Mouse (Mus musculus) MEL (cell line): ENCODE measurements at regions not wholly inside any gene's neighbourhood (a gene's known extent, or its start where the extent isn't known, plus 50 kb on each side); places are given as distances from the start of the nearest gene placed in this dataset.

Source experiments
- DNase-seq: peaks from one replicate; pipeline ENCODE4 v3.0.0; 2011; ENCODE audit warnings: low read depth, low spot score
- H3K27ac ChIP-seq: 2 replicates; pipeline ENCODE4 v1.5.1; 2012; ENCODE audit warnings: low read depth, mild to moderate bottlenecking, control low read depth, low read length, moderate library complexity; ENCODE audit not compliant: control insufficient read depth
- H3K27me3 ChIP-seq, 2 experiments: fragments of 150-350 bp in 1 of 2; sonication (generic) in 1 of 2; 2 replicates each; pipeline ENCODE4 v1.6.1; 2012; ENCODE audit warnings: low read length in 2 of 2, mild to moderate bottlenecking in 2 of 2, improper control_type of control experiment in 1 of 2, moderate library complexity in 1 of 2; ENCODE audit not compliant: insufficient read depth in 2 of 2, control insufficient read depth in 1 of 2
- H3K36me3 ChIP-seq, 2 experiments: 2 replicates each; pipeline ENCODE4 v1.6.1; 2012 to 2014; ENCODE audit warnings: low read length in 2 of 2, improper control_type of control experiment in 1 of 2, inconsistent platforms in 1 of 2, mild to moderate bottlenecking in 1 of 2; ENCODE audit not compliant: insufficient read depth in 2 of 2, control insufficient read depth in 1 of 2
- H3K4me1 ChIP-seq, 2 experiments: fragments of 150-350 bp in 1 of 2; sonication (generic) in 1 of 2; 2 replicates each; pipeline ENCODE4 v1.6.1; 2012; ENCODE audit warnings: low read length in 2 of 2, improper control_type of control experiment in 1 of 2, mild to moderate bottlenecking in 1 of 2; ENCODE audit not compliant: insufficient read depth in 2 of 2, control insufficient read depth in 1 of 2
- H3K4me3 ChIP-seq, 2 experiments: fragments of 150-350 bp in 1 of 2; sonication (generic) in 1 of 2; 2 replicates each; pipeline ENCODE4 v1.5.1; 2012; ENCODE audit warnings: low read depth in 2 of 2, low read length in 2 of 2, mild to moderate bottlenecking in 2 of 2, moderate library complexity in 2 of 2, control low read depth in 1 of 2, improper control_type of control experiment in 1 of 2; ENCODE audit not compliant: control insufficient read depth in 1 of 2, insufficient read depth in 1 of 2
- H3K79me2 ChIP-seq: 2 replicates; pipeline ENCODE4 v1.6.1; 2012; ENCODE audit warnings: mild to moderate bottlenecking, low read length, moderate library complexity; ENCODE audit not compliant: control insufficient read depth, poor library complexity, insufficient read depth
- H3K9ac ChIP-seq: 2 replicates; pipeline ENCODE4 v1.6.1; 2012; ENCODE audit warnings: low read depth, mild to moderate bottlenecking, control low read depth, low read length, moderate library complexity; ENCODE audit not compliant: control insufficient read depth, poor library complexity, severe bottlenecking
- H3K9me3 ChIP-seq: fragments of 150-350 bp; sonication (generic); replicated peaks from 2 replicates; pipeline ENCODE4 v1.6.1; 2012; ENCODE audit warnings: mild to moderate bottlenecking, low read length, improper control_type of control experiment, moderate library complexity; ENCODE audit not compliant: insufficient read depth
- CHD1 ChIP-seq: IDR thresholded peaks from 2 replicates; pipeline ENCODE4 v1.6.1; 2012; ENCODE audit warnings: low read depth, mild to moderate bottlenecking, inconsistent platforms, low read length, improper control_type of control experiment
- CHD2 ChIP-seq: IDR thresholded peaks from 2 replicates; pipeline ENCODE4 v1.6.1; 2011; ENCODE audit warnings: low read length, improper control_type of control experiment
- E2F4 ChIP-seq: IDR thresholded peaks from 2 replicates; pipeline ENCODE4 v1.6.1; 2011; ENCODE audit warnings: low read depth, low read length, improper control_type of control experiment, borderline replicate concordance
- ETS1 ChIP-seq: IDR thresholded peaks from 2 replicates; pipeline ENCODE4 v1.6.1; 2012; ENCODE audit warnings: low read depth, mild to moderate bottlenecking, inconsistent platforms, low read length, improper control_type of control experiment, moderate library complexity
- GATA1 ChIP-seq: IDR thresholded peaks from 2 replicates; pipeline ENCODE4 v1.6.1; 2011; ENCODE audit warnings: low read depth, low read length, improper control_type of control experiment
- HCFC1 ChIP-seq: IDR thresholded peaks from 2 replicates; pipeline ENCODE4 v1.6.1; 2012; ENCODE audit warnings: low read depth, mild to moderate bottlenecking, inconsistent platforms, low read length, improper control_type of control experiment, moderate library complexity
- JUND ChIP-seq: IDR thresholded peaks from 2 replicates; pipeline ENCODE4 v1.6.1; 2011; ENCODE audit warnings: low read depth, mild to moderate bottlenecking, improper control_type of control experiment, low read length
- KAT2A ChIP-seq: conservative IDR thresholded peaks from 2 replicates; pipeline ENCODE4 v1.6.1; 2012; ENCODE audit warnings: low read depth, low read length, improper control_type of control experiment, inconsistent platforms
- MAFK ChIP-seq: IDR thresholded peaks from 2 replicates; pipeline ENCODE4 v1.6.1; 2011; ENCODE audit warnings: low read depth, mild to moderate bottlenecking, low read length, improper control_type of control experiment, borderline replicate concordance
- MAX ChIP-seq: IDR thresholded peaks from 2 replicates; pipeline ENCODE4 v1.6.1; 2011; ENCODE audit warnings: low read length, improper control_type of control experiment
- MEF2A ChIP-seq: IDR thresholded peaks from 2 replicates; pipeline ENCODE4 v1.6.1; 2014; ENCODE audit warnings: low read depth, mild to moderate bottlenecking, inconsistent platforms, low read length, improper control_type of control experiment; ENCODE audit not compliant: poor library complexity, insufficient replicate concordance, severe bottlenecking; ENCODE audit errors: extremely low read depth
- MYB ChIP-seq: IDR thresholded peaks from 2 replicates; pipeline ENCODE4 v1.6.1; 2011; ENCODE audit warnings: mild to moderate bottlenecking, low read depth, low read length, improper control_type of control experiment
- POLR2AphosphoS2 ChIP-seq: IDR thresholded peaks from 2 replicates; pipeline ENCODE4 v1.6.1; 2011; ENCODE audit warnings: low read length, improper control_type of control experiment
- RAD21 ChIP-seq: IDR thresholded peaks from 2 replicates; pipeline ENCODE4 v1.6.1; 2011; ENCODE audit warnings: mild to moderate bottlenecking, low read depth, low read length, improper control_type of control experiment
- RCOR1 ChIP-seq: IDR thresholded peaks from 2 replicates; pipeline ENCODE4 v1.6.1; 2012; ENCODE audit warnings: low read depth, mild to moderate bottlenecking, inconsistent platforms, low read length, improper control_type of control experiment
- SIN3A ChIP-seq: IDR thresholded peaks from 2 replicates; pipeline ENCODE4 v1.6.1; 2012; ENCODE audit warnings: low read length, improper control_type of control experiment, inconsistent platforms
- SMC3 ChIP-seq: IDR thresholded peaks from 2 replicates; pipeline ENCODE4 v1.6.1; 2011; ENCODE audit warnings: low read depth, low read length, improper control_type of control experiment
- TBP ChIP-seq: IDR thresholded peaks from 2 replicates; pipeline ENCODE4 v1.8.0; 2011; ENCODE audit warnings: low read depth, low read length, improper control_type of control experiment
- TCF12 ChIP-seq: IDR thresholded peaks from 2 replicates; pipeline ENCODE4 v1.6.1; 2014; ENCODE audit warnings: low read depth, mild to moderate bottlenecking, inconsistent platforms, low read length, improper control_type of control experiment, moderate library complexity
- ZC3H11A ChIP-seq: IDR thresholded peaks from 2 replicates; pipeline ENCODE4 v1.6.1; 2012; ENCODE audit warnings: low read depth, mild to moderate bottlenecking, inconsistent platforms, low read length, improper control_type of control experiment
- ZMIZ1 ChIP-seq: IDR thresholded peaks from 2 replicates; pipeline ENCODE4 v1.6.1; 2012; ENCODE audit warnings: low read depth, mild to moderate bottlenecking, inconsistent platforms, low read length, improper control_type of control experiment, moderate library complexity
- ZNF384 ChIP-seq: IDR thresholded peaks from 2 replicates; pipeline ENCODE4 v1.6.1; 2012; ENCODE audit warnings: low read depth, mild to moderate bottlenecking, inconsistent platforms, low read length, improper control_type of control experiment

DNA sequence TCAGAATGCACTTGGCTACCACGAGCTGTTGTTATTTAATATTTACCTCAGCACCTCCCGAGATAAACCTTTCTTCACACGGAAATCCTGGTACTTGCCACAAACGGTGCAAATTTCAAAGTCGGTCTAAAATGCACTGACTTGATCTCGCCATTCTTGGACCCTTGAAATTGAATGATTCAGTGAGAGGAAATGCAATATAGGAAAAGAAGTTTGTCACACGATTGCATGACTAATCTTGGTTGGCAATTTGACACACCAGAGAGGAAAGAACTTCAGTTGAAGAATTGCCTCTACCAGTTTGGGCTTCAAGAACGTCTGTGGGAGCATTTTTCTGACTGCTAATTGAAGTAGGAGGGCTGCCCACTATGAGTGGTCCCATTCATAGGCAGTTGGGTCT, 93.4 kb upstream of the Cobl start:
- Histone ChIP-seq H3K4me3 (no peak overlapping the region), H3K4me1 (no peaks in the 10 kb centered on the region), H3K9me3 (no peaks in the 10 kb centered on the region), H3K79me2 (no peaks in the 10 kb centered on the region), H3K36me3 (no peaks in the 10 kb centered on the region), H3K27ac (no peak overlapping the region), H3K27me3 (0 out of 4 replicates have a peak, but pooled peaks cover 0 to 3% of the 10 kb centered on the region in 2 experiments), H3K9ac (no peak overlapping the region)
- no peak for TF ChIP-seq ZC3H11A
- TF ChIP-seq SIN3A = no peak
- no peak for TF ChIP-seq MYB
- no peak for TF ChIP-seq GATA1
- no peak for TF ChIP-seq JUND
- TF ChIP-seq ZMIZ1 = no peak
- TF ChIP-seq ZNF384 = no peak
- TF ChIP-seq TCF12 = no peak
- no peak for TF ChIP-seq HCFC1
- no peak for TF ChIP-seq MAX
- no peak for TF ChIP-seq KAT2A
- TF ChIP-seq RCOR1 = no peak
- no peak for DNase-seq

DNA sequence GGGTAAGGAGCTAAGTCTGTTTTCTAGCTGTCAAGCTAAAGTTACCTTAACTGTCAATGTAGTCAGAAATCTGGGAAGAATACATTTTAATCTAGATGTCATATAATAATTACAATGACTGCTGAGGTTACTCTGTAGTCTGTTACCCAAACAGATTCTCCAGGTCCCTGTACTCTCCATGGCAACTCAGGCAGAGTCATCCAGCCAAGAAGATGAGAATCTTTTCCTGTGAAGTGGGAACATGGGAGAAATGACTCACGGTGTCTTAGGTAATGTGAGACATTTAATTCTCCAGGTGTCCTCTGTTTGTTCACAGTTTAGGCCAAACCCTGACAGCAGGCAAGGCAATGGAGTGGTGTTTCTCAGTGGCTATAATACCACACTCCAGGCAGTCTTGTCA, 81.0 kb upstream of the Cobl start:
- H3K36me3 ChIP-seq = no peaks in the 10 kb centered on the region
- TF ChIP-seq CHD2 (no peak), ETS1 (no peak), CHD1 (no peak), RAD21 (no peak), E2F4 (no peak), TBP (no peak), ZNF384 (no peak), MEF2A (no peak), SMC3 (no peak), ZC3H11A (no peak), HCFC1 (no peak), POLR2AphosphoS2 (no peak), MAFK (no peak)
- TF ChIP-seq, all 39 proteins: peak for 0
- Histone ChIP-seq H3K4me3 (no peak overlapping the region), H3K27me3 (no peaks in the 10 kb centered on the region), H3K9ac (no peak overlapping the region), H3K27ac (no peak overlapping the region), H3K79me2 (no peaks in the 10 kb centered on the region), H3K4me1 (no peaks in the 10 kb centered on the region), H3K9me3 (no peaks in the 10 kb centered on the region)
- no peak for DNase-seq
